Mouse (Mus musculus): Measurements from ENCODE around the gene Fam81b. TPM values are rescaled to one million over a fixed set of nuclear protein-coding genes. Genes with fewer than 3 reads are reported as not detected.

Gene Fam81b
- polyA plus RNA-seq, 1 experiment: not detected

DNA sequence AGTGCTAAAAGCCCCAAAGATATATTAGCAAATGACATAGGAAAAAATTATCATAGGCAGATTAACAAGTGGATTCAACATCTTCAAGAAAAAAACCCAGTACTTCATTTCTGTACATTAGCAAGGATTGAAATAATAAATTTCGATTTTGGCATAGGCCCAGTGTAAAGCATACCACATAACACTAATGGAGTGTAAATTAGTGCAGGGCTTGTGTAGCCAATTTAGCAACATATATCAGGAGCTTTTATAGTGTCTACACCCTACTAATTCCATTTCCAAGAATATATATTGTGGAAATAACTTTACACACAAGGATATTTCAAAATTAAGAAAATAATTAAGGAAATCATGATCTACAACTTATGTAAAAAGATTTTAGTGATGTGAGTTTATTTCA is 55.8 kb downstream of the Fam81b start:
- TF ChIP-seq CTCF (IDR thresholded peaks at IDR 0.05; ENCODE audit: control insufficient read depth, insufficient read depth, insufficient read length): no peak
- no peak for TF ChIP-seq MAX (IDR thresholded peaks at IDR 0.05)
- TF ChIP-seq MYOG (IDR thresholded peaks at IDR 0.05; ENCODE audit: control insufficient read depth, extremely low read depth, insufficient read length): no peak
- TF ChIP-seq MYOD1 (IDR thresholded peaks at IDR 0.05; ENCODE audit: control insufficient read depth, insufficient read length, low read depth): no peak
- no peak for TF ChIP-seq CEBPB (IDR thresholded peaks at IDR 0.05; ENCODE audit: low read depth)
- no peak for TF ChIP-seq FOSL1 (IDR thresholded peaks at IDR 0.05; ENCODE audit: insufficient read depth, low read length, poor library complexity, severe bottlenecking)
- no peak for TF ChIP-seq USF1 (IDR thresholded peaks at IDR 0.05; ENCODE audit: low read depth)
- H3K79me3 ChIP-seq (ENCODE audit: low read depth): no peaks in the 10 kb centered on the region

DNA sequence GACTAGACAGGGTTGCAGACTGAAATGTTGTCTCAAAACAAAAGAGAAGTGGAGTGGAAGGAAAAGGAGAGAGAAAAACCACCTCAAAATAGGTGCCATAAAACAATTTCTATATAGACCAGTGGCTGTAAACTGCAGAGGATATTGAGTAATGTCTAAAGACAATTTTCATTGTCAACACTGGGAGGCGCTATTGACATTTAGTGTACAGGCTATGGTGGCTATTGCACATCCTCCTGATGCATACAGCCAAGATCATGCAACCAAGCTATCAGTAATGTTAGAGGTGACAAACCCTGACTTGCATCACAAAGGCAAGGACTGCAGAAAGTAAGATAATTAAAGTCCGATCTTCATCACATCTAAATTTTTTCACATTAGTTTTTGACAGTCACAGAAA is 89.5 kb downstream of the Fam81b start:
- TF ChIP-seq CEBPB (IDR thresholded peaks at IDR 0.05; ENCODE audit: low read depth): no peak
- TF ChIP-seq MYOG (IDR thresholded peaks at IDR 0.05; ENCODE audit: control insufficient read depth, extremely low read depth, insufficient read length): no peak
- TF ChIP-seq MYOD1 (IDR thresholded peaks at IDR 0.05; ENCODE audit: control insufficient read depth, insufficient read length, low read depth): no peak
- no peak for TF ChIP-seq CTCF (IDR thresholded peaks at IDR 0.05; ENCODE audit: control insufficient read depth, insufficient read depth, insufficient read length)
- TF ChIP-seq FOSL1 (IDR thresholded peaks at IDR 0.05; ENCODE audit: insufficient read depth, low read length, poor library complexity, severe bottlenecking): no peak
- TF ChIP-seq USF1 (IDR thresholded peaks at IDR 0.05; ENCODE audit: low read depth): no peak
- H3K36me3 ChIP-seq (ENCODE audit: control insufficient read depth, insufficient read depth): no peaks in the 10 kb centered on the region

More for the DNA sequence above, 55.8 kb downstream of the Fam81b start:
- no peaks in the 10 kb centered on the region for H3K36me3 ChIP-seq (ENCODE audit: control insufficient read depth, insufficient read depth)
- no peak overlapping the region for H3K4me3 ChIP-seq (ENCODE audit: insufficient read depth, poor library complexity, severe bottlenecking)
- H3ac ChIP-seq (ENCODE audit: control insufficient read depth, insufficient read length, low read depth): no peak overlapping the region
- H3K79me2 ChIP-seq (ENCODE audit: control insufficient read depth, insufficient read depth): no peaks in the 10 kb centered on the region
- no peaks in the 10 kb centered on the region for H3K27me3 ChIP-seq (ENCODE audit: control insufficient read depth, insufficient read depth, insufficient read length)

DNA sequence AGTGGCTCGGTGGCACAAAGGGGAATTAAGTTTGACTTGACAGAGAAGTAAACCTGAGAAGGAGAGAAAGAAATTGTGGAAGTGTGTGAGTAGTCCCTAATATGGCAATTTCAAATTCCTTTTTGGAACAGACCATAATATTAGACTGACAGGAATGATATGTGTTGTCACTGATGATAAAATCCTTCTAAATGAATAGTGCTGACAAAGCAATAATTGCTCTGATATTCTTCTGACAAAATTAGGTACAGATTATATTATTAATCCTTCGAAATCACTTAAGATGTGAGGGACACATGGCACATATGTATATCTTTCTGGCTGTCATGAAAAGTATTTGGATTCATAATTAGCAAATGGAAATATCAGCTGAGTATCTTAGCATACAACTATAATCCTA is 89.9 kb downstream of the Fam81b start:
- H3K36me3 ChIP-seq (ENCODE audit: control insufficient read depth, insufficient read depth): no peaks in the 10 kb centered on the region
- no peak overlapping the region for H3K4me3 ChIP-seq (ENCODE audit: insufficient read depth, poor library complexity, severe bottlenecking)
- H3K79me2 ChIP-seq (ENCODE audit: control insufficient read depth, insufficient read depth): no peaks in the 10 kb centered on the region
- TF ChIP-seq MYOG (IDR thresholded peaks at IDR 0.05; ENCODE audit: control insufficient read depth, extremely low read depth, insufficient read length) (no peak), USF1 (IDR thresholded peaks at IDR 0.05; ENCODE audit: low read depth) (no peak), MAX (IDR thresholded peaks at IDR 0.05) (no peak), MYOD1 (IDR thresholded peaks at IDR 0.05; ENCODE audit: control insufficient read depth, insufficient read length, low read depth) (no peak), CTCF (IDR thresholded peaks at IDR 0.05; ENCODE audit: control insufficient read depth, insufficient read depth, insufficient read length) (no peak), FOSL1 (IDR thresholded peaks at IDR 0.05; ENCODE audit: insufficient read depth, low read length, poor library complexity, severe bottlenecking) (no peak)
- H3K27me3 ChIP-seq (ENCODE audit: control insufficient read depth, insufficient read depth, insufficient read length): no peaks in the 10 kb centered on the region
- H3K79me3 ChIP-seq (ENCODE audit: low read depth): no peaks in the 10 kb centered on the region
- H3ac ChIP-seq (ENCODE audit: control insufficient read depth, insufficient read length, low read depth): no peak overlapping the region

More for the DNA sequence above, 89.5 kb downstream of the Fam81b start:
- Histone ChIP-seq H3ac (ENCODE audit: control insufficient read depth, insufficient read length, low read depth) (no peak overlapping the region), H3K79me2 (ENCODE audit: control insufficient read depth, insufficient read depth) (no peaks in the 10 kb centered on the region), H3K79me3 (ENCODE audit: low read depth) (no peaks in the 10 kb centered on the region), H3K4me3 (ENCODE audit: insufficient read depth, poor library complexity, severe bottlenecking) (no peak overlapping the region), H3K27me3 (ENCODE audit: control insufficient read depth, insufficient read depth, insufficient read length) (no peaks in the 10 kb centered on the region)

DNA sequence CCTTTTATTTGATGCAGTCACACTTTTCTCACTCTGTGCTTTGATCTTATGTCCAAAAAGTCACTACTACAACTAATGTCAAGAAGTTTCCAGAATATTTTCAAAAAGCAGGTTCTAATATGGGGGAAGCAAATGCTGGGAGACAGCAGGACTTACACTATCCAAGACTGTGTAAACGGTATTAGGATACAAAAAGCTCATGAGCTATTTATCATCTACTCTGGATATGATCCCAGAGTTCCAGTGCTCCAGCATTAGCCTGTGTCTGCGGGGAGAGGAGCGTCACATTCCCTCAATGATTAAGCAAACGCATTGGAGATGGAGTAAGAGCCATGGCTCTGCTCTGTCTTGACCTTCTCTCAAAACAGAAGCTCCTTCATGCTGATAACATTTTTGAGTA is 104.9 kb downstream of the Fam81b start:
- no peak for TF ChIP-seq USF1 (IDR thresholded peaks at IDR 0.05; ENCODE audit: low read depth)
- TF ChIP-seq MYOG (IDR thresholded peaks at IDR 0.05; ENCODE audit: control insufficient read depth, extremely low read depth, insufficient read length): no peak
- Histone ChIP-seq H3ac (ENCODE audit: control insufficient read depth, insufficient read length, low read depth) (no peak overlapping the region), H3K79me3 (ENCODE audit: low read depth) (no peaks in the 10 kb centered on the region), H3K36me3 (ENCODE audit: control insufficient read depth, insufficient read depth) (peaks cover 4% of the 10 kb centered on the region), H3K79me2 (ENCODE audit: control insufficient read depth, insufficient read depth) (no peaks in the 10 kb centered on the region), H3K27me3 (ENCODE audit: control insufficient read depth, insufficient read depth, insufficient read length) (no peaks in the 10 kb centered on the region), H3K4me3 (ENCODE audit: insufficient read depth, poor library complexity, severe bottlenecking) (no peak overlapping the region)

DNA sequence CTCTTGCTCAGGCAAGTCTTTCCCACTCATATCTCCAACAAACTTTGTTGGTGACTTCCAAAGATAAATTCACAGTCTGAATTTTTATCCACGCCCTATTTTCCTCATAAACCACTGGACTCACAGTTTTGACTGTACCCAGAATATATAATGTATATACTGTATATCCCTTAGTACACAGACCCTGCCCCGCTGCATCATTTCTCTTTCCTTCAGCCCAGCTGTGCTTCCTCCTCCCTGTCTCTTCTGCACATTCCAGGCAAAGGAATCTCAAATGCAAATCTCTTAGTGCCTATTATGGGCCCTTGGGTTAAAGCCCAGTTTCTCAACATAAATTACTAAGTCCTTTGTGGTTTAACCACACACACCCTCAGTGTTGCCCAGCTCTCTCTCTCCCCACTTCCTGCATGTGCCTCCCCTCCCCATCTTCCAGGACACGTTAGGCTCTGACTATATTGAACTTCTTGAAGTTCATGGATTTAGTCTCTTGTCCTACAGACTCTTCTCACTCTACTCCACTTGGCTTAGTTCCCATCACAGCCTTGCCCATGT is 107.5 kb downstream of the Fam81b start:
- Histone ChIP-seq H3K4me3 (ENCODE audit: insufficient read depth, poor library complexity, severe bottlenecking) (no peak overlapping the region), H3K79me3 (ENCODE audit: low read depth) (no peaks in the 10 kb centered on the region), H3K79me2 (ENCODE audit: control insufficient read depth, insufficient read depth) (no peaks in the 10 kb centered on the region), H3ac (ENCODE audit: control insufficient read depth, insufficient read length, low read depth) (no peak overlapping the region), H3K27me3 (ENCODE audit: control insufficient read depth, insufficient read depth, insufficient read length) (no peaks in the 10 kb centered on the region), H3K36me3 (ENCODE audit: control insufficient read depth, insufficient read depth) (peaks cover 4% of the 10 kb centered on the region)
- TF ChIP-seq MAX (IDR thresholded peaks at IDR 0.05) (no peak), CTCF (IDR thresholded peaks at IDR 0.05; ENCODE audit: control insufficient read depth, insufficient read depth, insufficient read length) (no peak), CEBPB (IDR thresholded peaks at IDR 0.05; ENCODE audit: low read depth) (no peak), USF1 (IDR thresholded peaks at IDR 0.05; ENCODE audit: low read depth) (no peak), FOSL1 (IDR thresholded peaks at IDR 0.05; ENCODE audit: insufficient read depth, low read length, poor library complexity, severe bottlenecking) (no peak), MYOG (IDR thresholded peaks at IDR 0.05; ENCODE audit: control insufficient read depth, extremely low read depth, insufficient read length) (no peak), MYOD1 (IDR thresholded peaks at IDR 0.05; ENCODE audit: control insufficient read depth, insufficient read length, low read depth) (no peak)
